Comparison of ENCODE assay signal across 21 mouse cellular contexts in the genomic region with DNA sequence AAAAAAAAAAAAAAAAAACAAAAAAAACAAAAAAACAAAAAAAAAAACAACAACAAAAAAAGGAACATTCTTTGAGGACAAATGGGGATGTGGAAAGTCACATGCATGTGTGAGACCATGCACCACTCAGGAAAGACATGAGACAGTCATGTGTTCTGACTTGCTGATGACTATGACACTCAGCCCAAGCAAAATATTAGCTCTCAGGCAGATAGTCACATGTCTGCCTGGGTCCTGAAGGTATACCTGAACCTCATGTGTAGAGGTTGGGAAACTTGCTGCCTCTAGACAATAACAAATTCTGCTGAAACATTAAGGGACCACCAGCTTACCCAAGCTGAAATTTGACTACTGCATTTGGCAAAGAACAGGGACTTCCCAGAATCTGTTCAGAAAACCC.
DNase-seq lines count a peak whose midpoint lies in the region; ATAC-seq and TF ChIP-seq lines count a peak whose summit lies in the region.
"Had no signal": no experiment of that assay in that cellular context is flagged by ENCODE, and none has a peak within 500 bp of the region (broad histone marks: within the 10 kb centered on the region; RNA-seq: fewer than 3 reads in every experiment).

No protein-coding gene starts in this region.

- no peak overlapping the region for H3K4me3 ChIP-seq in hindbrain, embryonic 14.5 days (replicated peaks; ENCODE audit: low read length)
- no peak overlapping the region for H3K4me3 ChIP-seq in hindbrain, embryonic 12.5 days
- no peak overlapping the region for H3K4me3 ChIP-seq in midbrain, embryonic 11.5 days (ENCODE audit: low read depth, low read length)
- H3K4me3 ChIP-seq in midbrain, postnatal 0 days (ENCODE audit: low read depth, low read length) = no peak overlapping the region
- no peak overlapping the region for H3K4me3 ChIP-seq in CH12.LX (replicated peaks in 1 of 3; ENCODE audit: low read depth in 2 of 3, low read length in 2 of 3, poor library complexity in 1 of 3)
- H3K4me3 ChIP-seq in bone marrow macrophage, adult 2 months (ENCODE audit: insufficient read depth, low read length) = no peak overlapping the region
- H3K4me3 ChIP-seq: embryonic facial prominence, embryonic 10.5 days; embryonic facial prominence, embryonic 12.5 days had no signal

- TF ChIP-seq RAD21 in CH12.LX (IDR thresholded peaks at IDR 0.05; ENCODE audit: low read depth, low read length) = no peak

- no peak for TF ChIP-seq POLR2A in CH12.LX (IDR thresholded peaks at IDR 0.05; ENCODE audit: low read depth, low read length)
- TF ChIP-seq POLR2A in bone marrow macrophage, adult 2 months (IDR thresholded peaks at IDR 0.05; ENCODE audit: borderline replicate concordance, low read depth, low read length) = no peak

- no peak for TF ChIP-seq CTCF in midbrain, postnatal 0 days (IDR thresholded peaks at IDR 0.05)
- no peak for TF ChIP-seq CTCF in CH12.LX (conservative IDR thresholded peaks at IDR 0.05 in 1 of 2, IDR thresholded peaks at IDR 0.05 in 1 of 2; ENCODE audit: low read depth in 2 of 2, low read length in 2 of 2)
- TF ChIP-seq CTCF in bone marrow macrophage, adult 2 months (IDR thresholded peaks at IDR 0.05; ENCODE audit: low read depth, low read length) = no peak

- in situ Hi-C loops in CH12.LX (cut with MboI; ENCODE audit: low pct_ligation_motif_present, low pct_unique_long_range_greater_than_20kb, low sequenced_read_pairs) = loop anchor here (25.0 kb wide), 1 partner anchor 1731 kb away; no protein-coding TSS in a partner anchor

- dilution Hi-C loops in CH12.LX (cut with MboI; ENCODE audit: extremely low pct_ligation_motif_present, extremely low pct_unique_long_range_greater_than_20kb, low sequenced_read_pairs) = no loop called here

- H3K9ac ChIP-seq in hindbrain, embryonic 14.5 days = no peak overlapping the region
- H3K9ac ChIP-seq in hindbrain, embryonic 12.5 days = no peak overlapping the region
- H3K9ac ChIP-seq in midbrain, embryonic 11.5 days (ENCODE audit: low read length) = no peak overlapping the region
- H3K9ac ChIP-seq in midbrain, postnatal 0 days (replicated peaks; ENCODE audit: low read length, poor library complexity, severe bottlenecking) = no peak overlapping the region
- H3K9ac ChIP-seq in CH12.LX (ENCODE audit: insufficient read depth, low read depth) = no peak overlapping the region
- H3K9ac ChIP-seq: embryonic facial prominence, embryonic 12.5 days; forebrain, postnatal 0 days had no signal

- no peak; the same call in 1 of the 2 replicates for TF ChIP-seq EP300 in CH12.LX (IDR thresholded peaks at IDR 0.05; ENCODE audit: low read length)

- H3K79me2 ChIP-seq in CH12.LX (replicated peaks; ENCODE audit: control insufficient read depth, extremely low read depth, insufficient read depth, poor library complexity, severe bottlenecking) = no peaks in the 10 kb centered on the region

- H3K36me3 ChIP-seq in hindbrain, embryonic 14.5 days (replicated peaks; ENCODE audit: control insufficient read depth, insufficient read depth) = no peaks in the 10 kb centered on the region
- H3K36me3 ChIP-seq in hindbrain, embryonic 12.5 days = no peaks in the 10 kb centered on the region
- H3K36me3 ChIP-seq in midbrain, embryonic 11.5 days (ENCODE audit: control insufficient read depth, insufficient read depth, low read length) = no peaks in the 10 kb centered on the region
- no peaks in the 10 kb centered on the region for H3K36me3 ChIP-seq in midbrain, postnatal 0 days (ENCODE audit: insufficient read depth, low read length)
- H3K36me3 ChIP-seq in CH12.LX (replicated peaks in 1 of 2; ENCODE audit: control insufficient read depth in 1 of 2, insufficient read depth in 1 of 2, low read length in 1 of 2) = no peaks in the 10 kb centered on the region
- H3K36me3 ChIP-seq: embryonic facial prominence, embryonic 10.5 days; embryonic facial prominence, embryonic 12.5 days; G1E had no signal

- DNase-seq in hindbrain, embryonic 14.5 days (ENCODE audit: low spot score) = no peak
- DNase-seq in midbrain, embryonic 11.5 days (ENCODE audit: low spot score, missing footprints) = no peak
- DNase-seq in midbrain, postnatal 0 days (ENCODE audit: low spot score) = no peak
- DNase-seq in CH12.LX (ENCODE audit: extremely low read depth) = peak; percentile 64
- no peak for DNase-seq in adrenal gland, postnatal 14 days
- no peak for DNase-seq in kidney, adult 8-10 months
- DNase-seq: adrenal gland, adult 8-10 months; adrenal gland, postnatal 25 days; cerebellum, adult 11-12 months; cerebellum, adult 2 months; cerebellum, adult 9-10 months; cerebellum, postnatal 10 days; cerebellum, postnatal 25 days; forebrain, postnatal 0 days had no signal

- H3K27me3 ChIP-seq in hindbrain, embryonic 14.5 days (ENCODE audit: control insufficient read depth, insufficient read depth, low read length) = no peaks in the 10 kb centered on the region
- H3K27me3 ChIP-seq in hindbrain, embryonic 12.5 days = no peaks in the 10 kb centered on the region
- H3K27me3 ChIP-seq in midbrain, embryonic 11.5 days (ENCODE audit: control insufficient read depth, insufficient read depth, low read length) = no peaks in the 10 kb centered on the region
- no peaks in the 10 kb centered on the region for H3K27me3 ChIP-seq in midbrain, postnatal 0 days (ENCODE audit: insufficient read depth, low read length)
- no peaks in the 10 kb centered on the region for H3K27me3 ChIP-seq in CH12.LX (replicated peaks)
- H3K27me3 ChIP-seq: embryonic facial prominence, embryonic 12.5 days; Patski had no signal

- no peaks in the 10 kb centered on the region for H3K4me1 ChIP-seq in hindbrain, embryonic 14.5 days (replicated peaks; ENCODE audit: control insufficient read depth, insufficient read depth, low read length)
- no peaks in the 10 kb centered on the region for H3K4me1 ChIP-seq in hindbrain, embryonic 12.5 days
- no peaks in the 10 kb centered on the region for H3K4me1 ChIP-seq in midbrain, embryonic 11.5 days (ENCODE audit: control insufficient read depth, insufficient read depth, low read length)
- H3K4me1 ChIP-seq in midbrain, postnatal 0 days (ENCODE audit: insufficient read depth, low read length) = no peaks in the 10 kb centered on the region
- H3K4me1 ChIP-seq in CH12.LX (ENCODE audit: control insufficient read depth in 1 of 2, insufficient read depth in 2 of 2) = peaks cover 2 to 21% of the 10 kb centered on the region in 2 experiments; a peak in 2 of 4 replicates
- H3K4me1 ChIP-seq in bone marrow macrophage, adult 2 months (ENCODE audit: control insufficient read depth, insufficient read depth, low read length) = peaks cover 4% of the 10 kb centered on the region
- H3K4me1 ChIP-seq: embryonic facial prominence, embryonic 10.5 days; embryonic facial prominence, embryonic 12.5 days had no signal

- 0 out of 2 replicates have a peak, but pooled peaks have one; percentile 40 for ATAC-seq in hindbrain, embryonic 14.5 days (ENCODE audit: low FRiP score)
- ATAC-seq in hindbrain, embryonic 12.5 days (ENCODE audit: low FRiP score) = no peak; the same call in 1 of the 2 replicates
- peak; percentile 54; the same call in 1 of the 2 replicates for ATAC-seq in midbrain, embryonic 11.5 days (ENCODE audit: low FRiP score)
- no peak for ATAC-seq in midbrain, postnatal 0 days (ENCODE audit: low FRiP score)
- ATAC-seq: activated CD4-positive, CD25-positive, alpha-beta regulatory T cell, adult 4 months; forebrain, postnatal 0 days; Patski had no signal

- no peaks in the 10 kb centered on the region for H3K9me3 ChIP-seq in hindbrain, embryonic 14.5 days (ENCODE audit: control insufficient read depth, low read length)
- no peaks in the 10 kb centered on the region for H3K9me3 ChIP-seq in hindbrain, embryonic 12.5 days (replicated peaks)
- no peaks in the 10 kb centered on the region for H3K9me3 ChIP-seq in midbrain, embryonic 11.5 days (ENCODE audit: control insufficient read depth, low read length)
- no peaks in the 10 kb centered on the region for H3K9me3 ChIP-seq in midbrain, postnatal 0 days (ENCODE audit: low read length)
- no peaks in the 10 kb centered on the region for H3K9me3 ChIP-seq in CH12.LX (replicated peaks; ENCODE audit: low read length)
- H3K9me3 ChIP-seq: embryonic facial prominence, embryonic 10.5 days; embryonic facial prominence, embryonic 12.5 days; G1E had no signal

- no peak overlapping the region for H3K27ac ChIP-seq in hindbrain, embryonic 14.5 days
- no peak overlapping the region for H3K27ac ChIP-seq in hindbrain, embryonic 12.5 days
- H3K27ac ChIP-seq in midbrain, embryonic 11.5 days (ENCODE audit: low read depth, low read length) = no peak overlapping the region
- no peak overlapping the region for H3K27ac ChIP-seq in midbrain, postnatal 0 days (ENCODE audit: low read depth, low read length)
- H3K27ac ChIP-seq in CH12.LX (ENCODE audit: insufficient read depth, low read depth) = peak overlapping the region; percentile 91
- peak overlapping the region; percentile 80 for H3K27ac ChIP-seq in bone marrow macrophage, adult 2 months (ENCODE audit: insufficient read depth, low read depth, low read length)
- H3K27ac ChIP-seq: embryonic facial prominence, embryonic 10.5 days; embryonic facial prominence, embryonic 12.5 days had no signal

- no peak overlapping the region for H3K4me2 ChIP-seq in hindbrain, embryonic 14.5 days (replicated peaks)
- H3K4me2 ChIP-seq in hindbrain, embryonic 12.5 days (replicated peaks) = no peak overlapping the region
- no peak overlapping the region for H3K4me2 ChIP-seq in midbrain, embryonic 11.5 days
- H3K4me2 ChIP-seq in midbrain, postnatal 0 days (ENCODE audit: low read depth, low read length, poor library complexity, severe bottlenecking) = no peak overlapping the region
- peak overlapping the region; percentile 56 for H3K4me2 ChIP-seq in CH12.LX (ENCODE audit: insufficient read depth, low read depth, poor library complexity, severe bottlenecking)
- H3K4me2 ChIP-seq: embryonic facial prominence, embryonic 12.5 days had no signal

TF ChIP-seq in CH12.LX, 34 proteins besides CTCF, POLR2A, EP300 and RAD21 (continues in another document):
- no peak for TF ChIP-seq CHD1 (IDR thresholded peaks at IDR 0.05; ENCODE audit: low read depth, low read length)
- TF ChIP-seq NELFE (IDR thresholded peaks at IDR 0.05; ENCODE audit: low read depth, low read length) = no peak
- TF ChIP-seq UBTF (IDR thresholded peaks at IDR 0.05; ENCODE audit: low read depth, low read length) = no peak
- peak; percentile 48; the same call in 1 of the 2 replicates for TF ChIP-seq MAX (IDR thresholded peaks at IDR 0.05; ENCODE audit: low read length)
- no peak for TF ChIP-seq GABPA (IDR thresholded peaks at IDR 0.05; ENCODE audit: insufficient replicate concordance, low read depth, low read length)
- 0 out of 2 replicates have a peak, but pooled peaks have one; percentile 35 for TF ChIP-seq MYC (IDR thresholded peaks at IDR 0.05; ENCODE audit: low read depth, low read length)
- TF ChIP-seq USF2 (conservative IDR thresholded peaks at IDR 0.05; ENCODE audit: low read depth, low read length) = 0 out of 2 replicates have a peak, but pooled peaks have one; percentile 27
- peak; percentile 84; the same call in 1 of the 2 replicates for TF ChIP-seq ZNF384 (IDR thresholded peaks at IDR 0.05; ENCODE audit: low read depth, low read length)
- no peak; the same call in 1 of the 2 replicates for TF ChIP-seq JUN (IDR thresholded peaks at IDR 0.05; ENCODE audit: insufficient read depth, low read depth, low read length)
- peak; percentile 24; the same call in 1 of the 2 replicates for TF ChIP-seq USF1 (IDR thresholded peaks at IDR 0.05; ENCODE audit: low read depth, low read length)

Comparison
In these comparisons a context has a peak if more than half of its experiments do, and no peak if none do; other contexts are left out.
1. ATAC-seq: peak in hindbrain, embryonic 14.5 days (single experiment) and midbrain, embryonic 11.5 days (single experiment); none in hindbrain, embryonic 12.5 days (single experiment) and midbrain, postnatal 0 days (single experiment).
2. H3K27ac ChIP-seq: peak in CH12.LX (single experiment) and bone marrow macrophage, adult 2 months (single experiment); none in hindbrain, embryonic 14.5 days (single experiment), hindbrain, embryonic 12.5 days (single experiment), midbrain, embryonic 11.5 days (single experiment) and midbrain, postnatal 0 days (single experiment).